Mouse (Mus musculus) forebrain, embryonic 15.5 days (tissue): Measurements from ENCODE around the gene Als2cr12. TPM values are rescaled to one million over a fixed set of nuclear protein-coding genes. Genes with fewer than 3 reads are reported as not detected.
"Not testable (repeated sequence)": the region's sequence is repeated elsewhere in the genome, so short reads cannot be mapped to it uniquely, and the experiment has no call there.

ENCODE experiments used
- ATAC-seq: fragments of 200-750 bp; cut with Nextera tagmentation; replicated peaks from 2 replicates; pipeline ENCODE4 v1.8.0; 2017; ENCODE audit warnings: mild to moderate bottlenecking, moderate TSS enrichment, moderate library complexity
- H3K27ac ChIP-seq: fragments of 300-500 bp; sonication (generic); replicated peaks from 2 replicates; pipeline ENCODE4 v1.5.1; 2015; ENCODE audit warnings: mild to moderate bottlenecking, inconsistent platforms
- H3K27me3 ChIP-seq: fragments of 300-500 bp; sonication (generic); 2 replicates; pipeline ENCODE4 v1.6.1; 2015; ENCODE audit warnings: inconsistent platforms
- H3K36me3 ChIP-seq: fragments of 300-500 bp; sonication (generic); 2 replicates; pipeline ENCODE4 v1.6.1; 2015; ENCODE audit warnings: mild to moderate bottlenecking, inconsistent platforms
- H3K4me1 ChIP-seq: fragments of 300-500 bp; sonication (generic); 2 replicates; pipeline ENCODE4 v1.6.1; 2015; ENCODE audit warnings: inconsistent platforms
- H3K4me2 ChIP-seq: fragments of 300-500 bp; sonication (generic); replicated peaks from 2 replicates; pipeline ENCODE4 v1.6.1; 2015; ENCODE audit warnings: mild to moderate bottlenecking, inconsistent platforms
- H3K4me3 ChIP-seq: fragments of 300-500 bp; sonication (generic); 2 replicates; pipeline ENCODE4 v1.5.1; 2015; ENCODE audit warnings: mild to moderate bottlenecking, inconsistent platforms
- H3K9ac ChIP-seq: fragments of 300-500 bp; sonication (generic); replicated peaks from 2 replicates; pipeline ENCODE4 v1.6.1; 2015; ENCODE audit warnings: mild to moderate bottlenecking, inconsistent platforms
- H3K9me3 ChIP-seq: fragments of 300-500 bp; sonication (generic); 2 replicates; pipeline ENCODE4 v1.6.1; 2016; ENCODE audit warnings: inconsistent platforms
- WGBS: fragments of 180-500 bp; shearing (Covaris S2); methylation state at CpG from one replicate; pipeline ENCODE4 v1.1.7; 2015; ENCODE audit warnings: mixed read lengths; 5-methylcytosine and 5-hydroxymethylcytosine counted together
- polyA plus RNA-seq: library from polyadenylated mRNA; unstranded; fragments of >200 nt; fragmentation: Nextera tagmentation; extraction: Ambion mirVana; gene quantifications from 2 replicates; pipeline ENCODE4 v1.2.1, GENCODE M21; 2015

Als2cr12 gene
- polyA plus RNA-seq, 1 experiment from 2014 or later, result not detected

- Histone ChIP-seq H3K4me1 (peaks cover 5% of the 10 kb centered on the region), H3K27ac (no peak overlapping the region), H3K27me3 (no peaks in the 10 kb centered on the region), H3K4me2 (no peak overlapping the region), H3K9me3 (no peaks in the 10 kb centered on the region), H3K36me3 (no peaks in the 10 kb centered on the region), H3K9ac (no peak overlapping the region), H3K4me3 (no peak overlapping the region)
- ATAC-seq, result no peak
- whole genome bisulfite sequencing, result 96% methylated on average over 4 of the region's 4 CpGs
These were observed 21.1 kb upstream of the Als2cr12 start for GRCm38 (mm10) chr1:58716883-58717220.

- 50% methylated on average over 7 of the region's 7 CpGs for WGBS
- H3K4me2 ChIP-seq, result no peak overlapping the region
These were observed 20.5 kb upstream of the Als2cr12 start for GRCm38 (mm10) chr1:58716162-58716882.

GRCm38 (mm10) chr1:58715536-58715935, 19.7 kb upstream of the Als2cr12 start:
- H3K36me3 ChIP-seq, result no peaks in the 10 kb centered on the region
- peaks cover 10% of the 10 kb centered on the region for H3K4me1 ChIP-seq
- H3K27ac ChIP-seq, result no peak overlapping the region
- no peak overlapping the region for H3K4me2 ChIP-seq
- H3K9me3 ChIP-seq, result no peaks in the 10 kb centered on the region
- no peak for ATAC-seq
- no peaks in the 10 kb centered on the region for H3K27me3 ChIP-seq
- H3K9ac ChIP-seq, result no peak overlapping the region
- H3K4me3 ChIP-seq, result no peak overlapping the region

More at GRCm38 (mm10) chr1:58716162-58716882, 20.5 kb upstream of the Als2cr12 start:
- Histone ChIP-seq H3K4me3 (no peak overlapping the region), H3K27me3 (no peaks in the 10 kb centered on the region), H3K36me3 (no peaks in the 10 kb centered on the region), H3K27ac (no peak overlapping the region), H3K9ac (no peak overlapping the region), H3K4me1 (peaks cover 5% of the 10 kb centered on the region), H3K9me3 (no peaks in the 10 kb centered on the region)
- no peak for ATAC-seq

GRCm38 (mm10) chr1:58714361-58714760, 18.6 kb upstream of the Als2cr12 start:
- no peak overlapping the region for H3K27ac ChIP-seq
- H3K9ac ChIP-seq, result no peak overlapping the region

GRCm38 (mm10) chr1:58713893-58714231, 18.1 kb upstream of the Als2cr12 start:
- no peaks in the 10 kb centered on the region for H3K27me3 ChIP-seq
- H3K4me1 ChIP-seq, result peaks cover 10% of the 10 kb centered on the region
- H3K4me2 ChIP-seq, result peak overlapping the region; percentile 62
- H3K36me3 ChIP-seq, result no peaks in the 10 kb centered on the region
- 32% methylated on average over 4 of the region's 4 CpGs for WGBS
- peak overlapping the region; percentile 57 for H3K4me3 ChIP-seq
- H3K27ac ChIP-seq, result peak overlapping the region; percentile 84; the same call in 1 of the 2 replicates
- H3K9ac ChIP-seq, result no peak overlapping the region
- no peak for ATAC-seq
- no peaks in the 10 kb centered on the region for H3K9me3 ChIP-seq

More at GRCm38 (mm10) chr1:58714361-58714760, 18.6 kb upstream of the Als2cr12 start:
- ATAC-seq, result no peak
- no peaks in the 10 kb centered on the region for H3K27me3 ChIP-seq
- no peaks in the 10 kb centered on the region for H3K9me3 ChIP-seq
- 0 out of 2 replicates have a peak overlapping the region, but pooled peaks have one; percentile 57 for H3K4me3 ChIP-seq
- 40% methylated on average over 1 of the region's 1 CpGs for WGBS
- no peaks in the 10 kb centered on the region for H3K36me3 ChIP-seq
- peaks cover 10% of the 10 kb centered on the region for H3K4me1 ChIP-seq
- peak overlapping the region; percentile 62 for H3K4me2 ChIP-seq

GRCm38 (mm10) chr1:58713081-58713892, 17.5 kb upstream of the Als2cr12 start:
- no peaks in the 10 kb centered on the region for H3K27me3 ChIP-seq
- WGBS, result 1% methylated on average over 30 of the region's 31 CpGs
- H3K27ac ChIP-seq, result peak overlapping the region; percentile 84
- H3K4me2 ChIP-seq, result peak overlapping the region; percentile 62
- H3K4me1 ChIP-seq, result peaks cover 10% of the 10 kb centered on the region
- H3K9ac ChIP-seq, result peak overlapping the region; percentile 54
- no peaks in the 10 kb centered on the region for H3K36me3 ChIP-seq
- ATAC-seq, result no peak
- H3K4me3 ChIP-seq, result peak overlapping the region; percentile 57
- H3K9me3 ChIP-seq, result no peaks in the 10 kb centered on the region

GRCm38 (mm10) chr1:58712076-58713061, 16.6 kb upstream of the Als2cr12 start:
- no peaks in the 10 kb centered on the region for H3K27me3 ChIP-seq
- peak overlapping the region; percentile 90 for H3K27ac ChIP-seq
- peak overlapping the region; percentile 71 for H3K9ac ChIP-seq
- H3K4me3 ChIP-seq, result peak overlapping the region; percentile 57
- H3K4me2 ChIP-seq, result peak overlapping the region; percentile 62
- H3K9me3 ChIP-seq, result no peaks in the 10 kb centered on the region
- WGBS, result 7% methylated on average over 15 of the region's 17 CpGs
- H3K4me1 ChIP-seq, result peaks cover 10% of the 10 kb centered on the region
- ATAC-seq, result peak; percentile 78
- H3K36me3 ChIP-seq, result no peaks in the 10 kb centered on the region

- peak within 1 kb of the TSS; percentile 90 for H3K27ac ChIP-seq
- WGBS, result under 1% methylated on average over 45 of the region's 45 CpGs
- peak within 1 kb of the TSS; percentile 57 for H3K4me3 ChIP-seq
- no peaks in the 10 kb centered on the region for H3K36me3 ChIP-seq
- H3K27me3 ChIP-seq, result no peaks in the 10 kb centered on the region
- H3K9me3 ChIP-seq, result no peaks in the 10 kb centered on the region
- peak; percentile 87 for ATAC-seq
- H3K4me1 ChIP-seq, result peaks cover 10% of the 10 kb centered on the region
- peak within 1 kb of the TSS; percentile 71 for H3K9ac ChIP-seq
- peak within 1 kb of the TSS; percentile 62 for H3K4me2 ChIP-seq
These were observed 15.7 kb upstream of the Als2cr12 start, which contains the start of gene Cflar for GRCm38 (mm10) chr1:58711365-58712016. TSS of gene Cflar (plus strand) at chr1:58711508.

- ATAC-seq, result 0 out of 2 replicates have a peak, but pooled peaks have one; percentile 20
- H3K27ac ChIP-seq, result peak overlapping the region; percentile 90
- WGBS, result 50% methylated on average over 10 of the region's 10 CpGs
- no peaks in the 10 kb centered on the region for H3K9me3 ChIP-seq
- H3K27me3 ChIP-seq, result no peaks in the 10 kb centered on the region
- no peaks in the 10 kb centered on the region for H3K36me3 ChIP-seq
- peak overlapping the region; percentile 62 for H3K4me2 ChIP-seq
- peak overlapping the region; percentile 57 for H3K4me3 ChIP-seq
- peaks cover 10% of the 10 kb centered on the region for H3K4me1 ChIP-seq
- peak overlapping the region; percentile 71 for H3K9ac ChIP-seq
These were observed 15.0 kb upstream of the Als2cr12 start for GRCm38 (mm10) chr1:58710711-58711364.

- not testable (repeated sequence) for ATAC-seq, H3K4me2 ChIP-seq, H3K9ac ChIP-seq, H3K9me3 ChIP-seq, H3K4me1 ChIP-seq, H3K27ac ChIP-seq, H3K4me3 ChIP-seq, H3K36me3 ChIP-seq, H3K27me3 ChIP-seq
- 94% methylated on average over 1 of the region's 1 CpGs for WGBS
These were observed 14.3 kb upstream of the Als2cr12 start for GRCm38 (mm10) chr1:58710043-58710442.
